Mouse (Mus musculus) thymus, postnatal 25 days (tissue): ENCODE measurements at regions not wholly inside any gene's neighbourhood (a gene's known extent, or its start where the extent isn't known, plus 50 kb on each side); places are given as distances from the start of the nearest gene placed in this dataset.

Source experiments
- DNase-seq: peaks from one replicate; pipeline ENCODE4 v3.0.0; 2022

DNA sequence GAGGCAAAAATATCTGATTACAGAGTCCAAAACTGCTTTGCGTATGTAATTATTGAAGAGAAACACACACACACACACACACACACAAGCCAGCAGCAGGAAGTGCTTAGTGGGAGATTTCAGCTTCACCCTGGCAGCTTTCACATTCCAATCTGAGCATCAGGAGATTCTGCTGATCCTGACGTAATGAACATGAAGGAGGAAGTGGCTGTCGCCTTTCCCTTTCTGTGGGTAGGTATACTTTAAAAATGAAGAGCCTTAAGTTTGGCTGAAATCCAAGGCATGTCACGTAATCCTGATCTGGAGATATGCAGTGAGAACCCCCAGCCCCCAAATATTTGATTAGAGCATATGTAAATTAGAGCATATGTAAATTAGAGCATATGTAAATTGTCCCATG lies 361.1 kb upstream of the Fam92a start:
- DNase-seq, result no peak

DNA sequence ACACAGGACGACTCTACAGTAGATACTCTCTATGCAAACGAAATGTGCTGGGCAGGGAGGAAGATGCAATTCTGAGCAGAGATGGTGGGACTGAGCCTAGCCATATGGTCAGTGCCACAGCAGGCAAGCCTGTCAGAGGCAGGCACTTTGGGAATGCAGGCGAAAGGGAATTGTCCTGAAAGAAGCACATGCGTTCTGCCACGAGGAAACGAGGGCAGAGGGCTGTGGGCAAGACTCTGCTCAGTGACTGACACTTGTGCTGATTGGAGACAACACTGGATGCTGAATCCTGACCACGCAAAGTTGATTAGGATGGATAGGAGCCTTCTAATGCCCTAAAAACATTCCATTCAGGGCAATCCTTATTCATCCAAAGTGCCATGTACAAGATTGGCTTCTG lies 350.5 kb upstream of the Fam92a start:
- no peak for DNase-seq

DNA sequence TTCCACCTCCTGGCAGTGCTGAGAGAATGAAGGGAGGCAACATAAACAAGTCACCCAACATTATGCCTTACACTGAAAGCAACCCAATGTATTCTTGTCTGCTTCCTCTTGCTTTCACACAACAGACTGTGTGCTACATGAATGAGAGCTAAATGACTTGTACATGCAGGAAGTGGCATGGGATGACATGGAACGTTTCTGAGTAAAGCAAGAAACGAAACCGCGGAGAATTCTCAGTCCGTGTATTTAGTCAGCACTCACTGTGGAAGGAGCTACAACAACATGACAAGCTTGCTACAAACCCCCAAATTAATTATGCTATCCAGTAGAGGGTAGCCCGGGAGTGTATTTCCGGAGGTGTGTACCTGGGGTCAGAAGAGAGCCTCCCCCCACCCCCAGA lies 349.4 kb upstream of the Fam92a start:
- DNase-seq, result no peak

DNA sequence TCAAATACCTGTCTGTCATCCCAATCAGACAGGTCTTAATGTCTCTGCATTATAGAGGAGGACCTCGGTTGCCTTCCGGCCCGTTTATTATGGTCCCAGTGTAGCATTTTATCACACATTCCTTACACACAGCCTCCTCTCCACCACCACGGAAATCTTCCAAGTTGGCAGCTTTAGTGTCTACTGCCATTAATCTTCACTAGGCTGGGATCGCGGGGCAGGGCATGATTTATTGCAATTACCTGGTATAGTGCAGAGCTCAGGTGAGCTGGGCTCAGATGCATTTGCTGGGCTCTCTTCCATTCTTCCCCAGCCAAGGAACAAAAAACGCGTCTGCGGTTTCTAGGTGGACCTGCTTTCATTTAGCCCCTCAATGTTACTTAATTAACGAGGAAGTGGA lies 344.7 kb upstream of the Fam92a start:
- DNase-seq, result no peak

DNA sequence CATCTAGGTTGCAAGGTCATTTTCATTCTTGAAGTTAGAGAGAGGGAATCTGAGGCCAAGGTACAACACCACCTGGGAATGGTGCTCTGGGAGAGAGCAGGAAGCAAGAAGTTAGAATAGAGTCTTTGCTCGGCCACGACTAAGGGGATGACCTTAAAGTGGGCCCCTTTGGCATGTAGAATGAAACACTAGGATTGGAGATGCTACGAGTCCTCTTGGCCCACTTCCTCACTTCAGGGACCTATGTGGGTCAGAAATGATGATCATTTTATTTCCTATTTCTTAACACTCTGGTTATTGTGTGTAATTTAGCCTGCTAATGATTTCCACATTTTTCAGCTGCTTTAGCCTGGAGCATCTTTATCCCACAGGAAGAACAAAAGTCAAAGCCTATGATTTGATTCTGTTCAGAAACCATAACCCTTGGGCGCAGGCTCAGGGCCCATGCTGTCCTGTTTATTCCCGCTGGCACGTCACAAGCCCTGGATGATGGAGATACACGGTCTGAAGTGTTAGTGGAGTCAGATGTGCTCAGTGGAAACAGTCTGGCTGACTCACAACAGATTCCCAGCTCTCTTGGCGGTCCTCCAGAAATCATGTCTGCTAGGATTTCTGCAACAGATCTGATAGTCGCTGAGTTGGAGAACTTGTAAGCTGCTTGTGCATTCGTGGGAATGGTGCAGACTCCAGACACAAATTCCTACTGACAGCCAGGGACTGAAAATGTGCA lies 340.0 kb upstream of the Fam92a start:
- no peak for DNase-seq

DNA sequence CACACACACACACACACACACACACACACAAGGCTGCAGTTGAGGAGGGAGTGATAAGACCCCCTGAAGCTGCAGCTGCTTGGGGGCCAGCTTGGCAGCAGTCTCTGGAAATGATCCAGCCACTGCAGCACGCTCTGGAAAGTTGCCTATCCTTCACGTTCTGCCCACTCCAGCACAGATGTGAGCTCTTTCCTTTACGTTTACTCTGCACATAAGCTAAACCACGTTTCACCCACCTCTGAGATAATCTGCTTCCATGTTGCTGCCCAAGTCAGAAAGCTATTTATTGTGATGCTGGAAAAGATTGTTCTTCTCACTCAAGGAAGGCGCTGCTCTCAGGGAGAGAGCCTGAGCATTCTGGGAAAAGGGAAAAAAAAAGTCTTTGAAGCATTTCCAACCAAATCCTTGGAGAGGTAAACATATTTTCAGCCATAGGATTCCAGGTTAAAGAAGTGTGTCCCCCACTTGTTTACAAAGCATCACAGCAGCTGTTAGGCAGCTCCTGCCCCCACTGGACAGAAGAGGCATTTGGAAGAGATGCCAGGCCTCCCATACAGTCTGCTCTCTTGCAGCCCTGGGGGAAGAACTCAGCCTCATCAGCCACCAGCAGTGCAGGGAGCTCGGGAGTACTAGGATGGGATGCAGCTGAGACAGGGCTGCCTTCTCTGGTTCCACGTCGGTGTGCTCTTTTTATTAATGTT lies 335.2 kb upstream of the Fam92a start:
- no peak for DNase-seq

DNA sequence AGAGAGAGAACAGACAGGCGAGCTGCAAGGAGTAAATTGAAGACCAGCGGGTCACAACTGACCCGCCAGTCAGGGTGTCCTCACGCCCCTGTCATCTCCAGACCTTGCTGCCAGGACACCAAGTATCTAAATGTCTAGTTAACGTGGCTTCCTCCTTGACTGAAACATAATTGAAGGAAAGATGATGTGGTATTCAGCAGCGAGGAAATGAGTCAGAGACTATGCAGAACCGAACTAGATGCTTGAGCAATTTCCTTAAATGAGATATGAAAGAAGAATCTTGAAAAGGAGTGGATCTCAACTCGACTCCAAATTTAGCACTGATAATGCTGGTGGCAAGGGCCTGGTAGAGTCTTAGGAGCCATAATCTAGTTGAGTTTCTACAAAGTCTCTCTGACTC lies 329.3 kb upstream of the Fam92a start:
- DNase-seq, result no peak

DNA sequence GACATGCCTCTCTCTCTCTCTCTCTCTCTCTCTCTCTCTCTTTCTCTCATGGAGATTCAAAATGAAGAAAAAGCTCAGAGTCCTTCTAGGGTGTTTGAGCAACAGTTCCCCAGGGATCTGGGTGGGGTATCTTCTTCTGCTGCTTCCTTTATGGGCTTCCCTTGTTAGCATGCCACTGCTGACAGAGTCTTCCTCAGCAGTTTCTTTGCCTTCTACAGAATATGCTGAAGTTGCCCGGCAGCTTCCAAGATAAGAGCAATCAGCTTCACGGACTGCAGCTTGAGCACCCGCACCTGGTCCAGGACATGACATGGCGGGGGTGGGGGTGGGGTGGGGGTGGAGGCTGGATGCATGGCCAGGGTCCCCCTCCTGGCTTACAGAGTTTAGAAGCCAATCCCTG lies 326.6 kb upstream of the Fam92a start:
- DNase-seq, result no peak

DNA sequence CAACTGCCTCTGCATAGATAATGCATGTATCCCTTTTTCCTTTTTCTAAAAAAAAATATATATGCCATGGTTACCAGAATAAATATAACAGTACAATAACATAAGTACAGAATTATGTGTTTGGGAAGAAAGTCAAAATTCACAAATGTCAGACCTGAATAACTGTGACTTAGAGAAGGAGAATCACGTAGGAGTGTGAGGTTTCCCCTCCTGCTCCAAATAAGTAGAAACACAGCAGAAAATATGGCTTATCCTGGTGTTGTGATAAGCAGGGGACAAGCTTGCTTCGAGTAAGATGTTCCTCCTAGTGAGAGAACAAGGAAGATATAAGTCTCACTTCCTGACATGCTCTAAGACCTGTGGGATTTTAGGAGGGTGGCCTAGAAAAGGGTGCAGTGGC lies 320.7 kb upstream of the Fam92a start:
- DNase-seq, result no peak

DNA sequence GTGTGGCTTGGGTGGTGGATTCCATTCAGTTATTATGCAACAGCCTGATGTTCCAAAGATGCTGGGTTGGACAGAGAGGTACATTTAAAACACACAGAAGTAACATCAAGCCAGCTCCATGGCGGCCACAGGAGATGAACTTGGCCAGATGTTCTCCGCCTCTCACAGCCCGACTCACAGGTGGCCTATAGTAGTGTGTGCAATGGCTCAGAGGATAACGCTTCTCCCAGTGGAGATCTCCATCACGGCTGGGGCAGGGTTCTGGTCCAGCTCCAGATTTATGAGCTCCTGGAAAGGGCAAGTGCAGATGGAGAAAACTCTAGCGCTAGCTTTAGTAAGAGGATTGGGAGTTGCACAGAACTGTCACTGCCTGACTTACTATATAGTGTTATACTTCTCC lies 319.5 kb upstream of the Fam92a start:
- DNase-seq, result no peak

DNA sequence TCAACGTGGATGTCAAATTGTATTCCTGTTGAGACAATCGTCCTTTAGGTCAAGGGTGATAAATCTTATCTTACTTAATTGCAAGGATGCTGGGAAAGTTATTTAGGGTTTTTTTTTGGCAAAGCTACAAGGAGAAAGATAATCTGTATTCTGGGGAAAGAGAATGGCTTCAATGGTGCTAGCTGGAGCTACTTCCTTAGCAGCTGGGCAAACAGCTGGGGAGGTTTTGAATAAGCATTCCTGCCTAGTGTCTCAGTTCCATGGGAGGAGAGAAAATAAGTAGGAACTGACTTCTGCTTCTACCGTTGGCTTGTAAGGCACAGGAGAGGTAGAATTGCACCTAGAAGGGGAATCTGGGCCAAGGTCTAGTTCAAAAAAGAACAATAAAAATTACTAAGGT lies 318.3 kb upstream of the Fam92a start:
- no peak for DNase-seq

DNA sequence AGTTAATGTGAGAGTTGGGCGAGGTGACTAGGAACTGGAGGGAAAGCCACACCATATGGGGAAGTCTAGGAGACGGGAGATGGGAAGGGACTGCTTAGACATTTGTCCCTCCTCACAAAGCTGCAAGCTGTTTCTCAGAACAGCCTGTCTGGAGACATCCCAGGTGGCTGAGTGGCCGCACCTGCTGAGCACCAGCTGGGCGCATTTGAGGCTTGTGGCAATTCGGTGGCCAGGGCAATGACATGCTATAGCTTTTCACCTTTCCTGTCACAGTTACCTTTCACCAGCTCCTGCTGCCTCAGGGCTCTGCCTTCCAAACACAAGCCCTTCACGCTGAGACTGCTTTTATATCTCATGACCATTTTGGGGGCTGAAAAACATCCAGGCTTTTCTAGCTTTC lies 317.5 kb upstream of the Fam92a start:
- no peak for DNase-seq

DNA sequence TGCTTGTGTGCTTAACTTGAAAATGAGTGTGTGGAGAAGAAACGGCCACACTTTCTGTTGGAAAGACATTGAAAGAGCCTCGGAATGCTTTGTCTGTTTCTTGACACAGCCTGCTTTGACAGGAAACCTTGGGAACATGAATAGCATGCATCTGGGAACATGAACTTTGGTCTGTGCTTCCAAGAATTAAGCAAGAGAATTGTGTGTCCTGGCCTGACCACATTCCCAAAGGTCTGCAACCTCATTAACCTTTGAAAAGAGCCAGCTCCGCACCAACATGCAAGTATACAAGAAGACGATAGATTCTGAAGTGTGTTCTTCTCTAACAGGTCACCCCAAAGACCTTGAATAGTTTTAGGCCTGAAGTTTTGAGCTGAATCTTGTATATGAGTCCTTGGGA lies 309.7 kb upstream of the Fam92a start:
- no peak for DNase-seq

DNA sequence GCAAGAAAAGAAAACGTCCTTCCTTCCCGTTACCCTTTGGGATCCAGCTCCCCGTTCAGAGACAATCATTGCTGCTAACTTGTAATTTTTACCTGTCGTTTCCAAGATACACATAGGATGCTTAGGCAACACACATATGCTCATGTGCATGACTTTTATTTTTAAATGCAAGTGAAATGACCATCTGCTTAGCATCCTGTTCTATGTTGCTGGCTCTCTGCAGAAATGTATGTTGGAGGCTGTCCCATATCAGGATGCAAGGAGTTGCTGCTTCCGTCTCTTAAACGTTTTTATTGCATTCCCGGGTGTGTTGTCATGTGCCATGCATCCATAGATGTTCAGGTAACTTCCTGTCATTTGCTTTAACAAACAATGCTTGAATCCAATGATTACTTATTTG lies 304.9 kb upstream of the Fam92a start:
- no peak for DNase-seq

DNA sequence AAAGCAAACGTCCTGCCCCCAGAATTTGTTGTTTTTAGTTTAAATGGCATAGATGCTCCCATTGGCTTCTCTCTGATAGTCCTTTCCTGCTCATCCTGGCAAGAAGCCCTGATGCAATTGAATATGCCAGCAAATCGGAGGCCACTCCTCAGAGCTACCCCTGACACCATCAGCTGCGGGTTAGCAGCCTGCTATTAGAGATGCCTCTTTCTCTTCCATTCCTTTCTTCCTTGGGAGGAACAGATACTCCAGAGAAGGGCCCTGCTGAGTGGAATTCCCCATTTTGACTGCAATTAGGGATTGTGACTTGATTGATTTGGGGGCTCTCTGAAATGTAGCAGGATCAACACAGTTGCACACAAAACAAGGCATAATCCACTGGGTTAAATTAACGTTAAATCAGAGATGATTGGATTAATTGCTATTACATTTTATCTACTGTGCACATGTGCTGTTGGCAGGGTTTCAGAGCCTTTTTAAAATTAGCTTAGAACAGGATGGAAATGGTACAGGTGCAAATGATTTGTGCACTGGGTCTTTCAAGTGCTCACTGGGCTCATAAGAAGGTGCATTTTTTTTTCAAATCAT lies 303.3 kb upstream of the Fam92a start:
- DNase-seq, result no peak

DNA sequence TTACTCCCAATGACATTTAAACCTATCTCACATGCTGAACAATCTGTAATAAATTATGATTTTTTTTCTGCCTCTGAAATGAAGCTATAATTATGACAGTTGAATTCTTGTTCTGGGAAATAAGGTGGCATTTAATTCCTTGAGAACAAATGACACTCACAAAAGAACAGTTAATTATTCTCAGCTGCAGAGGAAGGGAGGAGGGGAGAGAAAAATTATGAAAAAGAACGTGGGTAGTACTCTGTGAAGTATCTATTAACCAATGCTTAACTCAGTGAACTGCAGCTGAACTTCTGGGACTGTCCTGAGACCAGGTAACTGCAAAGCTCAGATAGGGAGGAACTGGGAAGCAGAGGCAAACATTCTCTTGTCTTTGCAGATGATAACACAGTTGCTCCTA lies 302.6 kb upstream of the Fam92a start:
- DNase-seq, result no peak

DNA sequence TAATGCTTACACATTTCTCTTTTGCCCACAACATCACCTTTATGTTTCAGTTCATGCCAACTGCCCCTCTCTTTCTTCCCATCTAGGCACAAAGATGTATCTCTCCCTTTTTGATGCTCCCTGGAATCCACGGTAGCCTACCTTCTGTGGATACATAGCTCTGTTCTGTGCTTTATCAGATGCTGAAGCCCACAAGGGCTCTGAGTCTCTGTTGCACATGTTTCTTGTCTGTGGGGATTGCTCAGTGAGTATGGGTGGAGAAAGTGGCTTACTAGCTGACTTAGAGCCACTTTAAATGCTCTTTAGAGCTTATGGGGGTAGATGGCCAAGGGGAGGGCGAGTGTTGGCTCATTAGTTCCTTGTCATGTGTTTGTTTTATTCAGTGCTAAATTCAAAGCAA lies 289.9 kb upstream of the Fam92a start:
- DNase-seq, result no peak

DNA sequence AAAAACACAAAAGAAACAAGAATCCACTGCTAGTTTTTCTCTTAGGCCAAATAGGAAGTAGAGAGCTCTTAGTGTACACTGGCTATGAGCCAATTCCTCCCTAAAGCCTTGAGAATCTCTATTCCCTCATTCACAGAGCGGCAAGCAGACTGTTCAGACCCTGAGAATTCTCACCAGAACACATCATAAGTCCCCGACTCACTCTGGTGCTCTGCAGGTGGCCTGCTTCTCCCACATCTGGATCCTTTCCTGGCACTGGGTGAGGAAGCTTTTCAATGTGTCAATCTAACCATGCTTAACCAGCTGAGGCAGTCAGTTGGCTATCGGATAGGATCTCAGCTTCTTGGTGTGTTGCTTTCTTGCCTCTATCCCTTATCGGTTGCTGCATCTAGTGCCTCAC lies 289.4 kb upstream of the Fam92a start:
- no peak for DNase-seq

DNA sequence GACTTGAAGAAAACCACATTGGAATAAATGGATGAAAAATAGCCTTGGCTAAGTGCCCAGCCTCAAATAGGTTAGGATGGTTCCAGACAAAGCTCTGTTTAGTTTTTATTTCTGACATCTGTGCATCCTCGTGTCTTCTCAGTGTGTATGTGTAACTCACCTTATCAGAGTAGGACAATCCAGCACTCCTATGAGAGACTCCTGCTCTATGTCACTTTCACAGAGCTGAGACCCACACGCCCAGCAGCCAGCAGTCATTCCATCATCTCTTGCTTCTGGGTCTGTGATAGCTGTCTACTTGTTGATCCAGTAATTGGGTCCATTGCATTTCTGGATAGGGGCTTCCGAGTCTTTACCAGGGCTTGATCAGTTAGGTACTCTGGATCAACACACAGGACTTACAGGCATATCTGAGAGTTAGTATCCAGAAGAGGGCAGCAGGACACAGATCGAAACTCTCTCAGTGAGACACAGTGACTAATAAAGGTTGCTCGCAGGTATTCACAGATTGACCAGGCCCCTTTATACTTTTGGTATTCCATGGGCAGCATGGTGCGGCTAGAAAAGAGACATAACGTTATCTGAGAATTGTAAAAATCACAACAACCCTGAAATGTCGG lies 286.3 kb upstream of the Fam92a start:
- DNase-seq, result no peak

DNA sequence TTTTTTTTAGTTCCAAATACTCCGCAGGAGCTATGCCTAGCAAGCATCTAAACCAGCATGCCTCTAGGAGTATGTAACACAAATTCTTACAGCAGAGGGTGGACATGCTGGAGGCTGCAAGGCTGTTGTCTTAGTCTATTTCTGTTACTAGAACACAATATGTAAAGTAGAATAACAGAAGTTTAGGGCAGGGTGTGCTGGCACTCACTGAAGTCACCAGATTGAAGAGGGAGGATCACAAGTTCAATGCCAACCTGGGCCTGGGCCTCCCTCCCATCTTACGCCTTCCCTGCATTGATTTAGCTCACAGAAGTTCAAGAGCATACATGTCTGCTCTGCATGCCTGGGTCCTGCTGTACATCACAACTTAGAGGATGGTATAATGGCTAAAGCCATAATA lies 280.3 kb upstream of the Fam92a start:
- DNase-seq, result no peak

DNA sequence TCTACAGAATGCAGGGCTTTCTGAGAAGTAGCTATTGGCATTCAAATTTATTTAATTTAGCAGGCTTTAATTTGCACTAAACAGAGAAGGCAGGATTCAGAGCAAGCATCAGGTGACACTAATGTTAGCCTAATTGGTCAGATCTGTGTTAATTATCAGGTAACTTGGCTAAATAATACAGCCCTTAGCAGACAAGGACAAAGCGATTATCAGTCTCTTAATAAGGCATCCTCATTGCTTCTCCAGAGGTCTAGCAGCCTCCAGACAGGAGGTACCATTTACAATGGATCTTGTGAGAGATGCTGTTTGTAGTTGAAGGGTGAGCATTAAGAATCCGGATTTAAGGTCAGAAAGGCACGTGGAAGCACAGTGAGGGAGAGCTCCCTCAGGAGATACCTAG lies 253.7 kb upstream of the Fam92a start:
- no peak for DNase-seq

DNA sequence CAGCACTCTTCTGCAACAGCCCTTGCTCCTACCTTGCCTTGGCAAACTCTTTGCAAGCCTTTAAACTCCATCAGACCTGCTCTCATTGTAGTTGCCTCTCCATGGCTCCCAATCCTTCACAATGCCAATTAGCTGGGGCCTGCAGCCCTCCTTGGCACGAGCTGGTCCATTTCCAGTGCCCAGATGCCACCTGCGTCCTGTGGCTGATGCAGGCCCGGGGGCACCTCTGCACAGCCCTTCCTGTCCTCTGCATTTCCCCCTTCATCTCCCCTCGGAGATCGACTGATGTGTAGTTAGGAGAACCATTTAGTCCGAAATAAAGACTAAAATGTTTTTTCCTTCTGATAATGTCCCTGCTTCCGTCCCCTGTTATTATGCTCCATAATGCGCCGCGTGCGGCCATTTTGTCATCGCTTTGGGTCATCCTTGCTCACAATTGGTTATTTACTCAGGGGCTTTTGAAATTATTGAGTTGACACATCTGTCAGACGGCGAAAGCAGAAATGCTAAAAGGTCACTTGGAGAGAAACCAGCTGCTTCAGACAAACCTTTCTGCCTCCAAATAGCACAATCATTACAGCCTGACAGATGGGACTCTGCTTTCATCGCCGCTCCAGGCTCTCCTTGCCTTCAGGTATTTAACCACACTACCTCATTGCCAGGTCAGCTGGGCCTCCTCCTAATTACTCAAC lies 250.0 kb upstream of the Fam92a start:
- no peak for DNase-seq

DNA sequence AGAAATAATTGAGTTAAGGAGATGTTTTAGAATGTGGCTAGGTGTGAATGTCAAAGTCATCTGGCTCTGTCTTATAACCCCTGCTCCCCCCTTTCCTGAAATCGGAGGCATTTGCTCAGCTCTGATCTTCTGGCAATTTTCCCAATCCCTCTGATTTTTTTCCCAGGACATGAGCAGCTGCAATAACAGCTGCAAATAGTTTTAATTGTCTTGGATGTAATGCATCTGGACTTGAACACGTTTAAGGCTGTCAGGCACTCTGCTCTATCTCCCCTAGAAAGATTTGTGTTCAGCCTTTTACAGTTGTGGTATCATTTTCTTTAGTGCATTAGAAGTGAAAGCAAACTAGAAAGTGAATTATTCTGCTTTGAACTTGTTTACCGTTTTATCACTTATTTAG lies 246.3 kb upstream of the Fam92a start:
- no peak for DNase-seq

DNA sequence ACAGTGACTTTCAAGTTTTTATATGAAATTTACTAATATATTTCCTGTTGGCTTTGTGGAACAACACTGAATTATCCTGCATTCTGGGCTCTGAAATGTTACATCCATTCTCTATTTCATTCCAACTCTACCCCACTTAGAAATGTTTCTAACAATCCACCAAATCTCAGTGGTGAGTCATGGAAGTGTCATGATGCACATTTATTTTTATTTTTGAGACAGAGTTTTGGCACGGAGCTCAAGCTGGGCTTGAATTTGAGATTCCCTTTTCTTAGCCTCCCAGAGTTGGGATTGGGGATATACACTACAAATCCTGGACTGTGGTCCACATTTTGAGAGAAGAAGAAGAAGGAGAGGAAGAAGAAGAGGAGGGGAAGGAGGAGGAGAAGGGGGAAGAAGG lies 223.5 kb upstream of the Fam92a start:
- no peak for DNase-seq
